Mouse (Mus musculus) stomach, postnatal 0 days (tissue): Measurements from ENCODE around the gene Nrp2.

ENCODE experiments used
- CTCF ChIP-seq: IDR thresholded peaks from 2 replicates; pipeline ENCODE4 v1.5.1; 2016; ENCODE audit warnings: antibody characterized with exemption, low read depth, mild to moderate bottlenecking, moderate library complexity
- EP300 ChIP-seq: optimal IDR thresholded peaks from 2 replicates; pipeline ENCODE3; 2016; ENCODE audit warnings: antibody characterized with exemption

DNA sequence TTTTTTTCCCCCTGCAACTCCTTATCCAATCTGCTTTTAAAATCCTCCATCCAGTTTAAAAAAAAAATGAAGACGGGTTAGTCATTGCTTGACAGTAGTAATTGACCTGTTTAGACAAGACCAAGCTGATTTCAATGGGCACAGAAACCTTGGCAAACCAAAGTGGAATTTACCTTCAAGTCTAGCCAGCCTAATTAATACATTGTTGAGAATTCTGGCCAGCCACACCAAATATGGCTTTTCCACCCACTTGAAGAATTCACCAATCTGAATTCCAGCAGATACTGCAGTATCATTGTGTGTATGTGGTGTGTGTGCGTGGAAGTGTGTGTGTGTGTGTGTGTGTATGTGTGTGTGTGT lies 91.8 kb downstream of the Nrp2 start:
- TF ChIP-seq CTCF: no peak
- TF ChIP-seq EP300: no peak
